Mouse (Mus musculus): ENCODE results near the gene Aifm1. TPM values are rescaled to one million over a fixed set of nuclear protein-coding genes. Genes with fewer than 3 reads are reported as not detected.

Gene Aifm1
- polyA plus RNA-seq, 1 experiment = 36.7 TPM

GRCm38 (mm10) chrX:48518808-48519548 is 5.6 kb upstream of the Aifm1 start, which contains the start of gene Rab33a:
Rab33a (plus strand) TSS chrX:48519285.
- peak within 1 kb of the TSS; percentile 70 for H3K4me3 ChIP-seq (replicated peaks; ENCODE audit: insufficient read depth, low read depth, low read length)
- no peaks in the 10 kb centered on the region for H3K27me3 ChIP-seq (ENCODE audit: control insufficient read depth, insufficient read depth, low read length)
- H3K27ac ChIP-seq (ENCODE audit: insufficient read depth, low read length) = peak within 1 kb of the TSS; percentile 49
- no peaks in the 10 kb centered on the region for H3K4me1 ChIP-seq (ENCODE audit: control insufficient read depth, insufficient read depth, low read length)
- 21% methylated on average over 33 of the region's 33 CpGs for WGBS
- TF ChIP-seq POLR2A (IDR thresholded peaks at IDR 0.05; ENCODE audit: borderline replicate concordance, insufficient read depth, low read length) (peak; percentile 61), CTCF (IDR thresholded peaks at IDR 0.05; ENCODE audit: borderline replicate concordance, insufficient read depth, low read depth, low read length) (no peak)
- DNase-seq = peak in 1 of 2 experiments; percentile 70

GRCm38 (mm10) chrX:48518211-48518807 is 4.9 kb upstream of the Aifm1 start:
- H3K27ac ChIP-seq (ENCODE audit: insufficient read depth, low read length) = peak overlapping the region; percentile 49
- H3K27me3 ChIP-seq (ENCODE audit: control insufficient read depth, insufficient read depth, low read length) = no peaks in the 10 kb centered on the region
- peak overlapping the region; percentile 70 for H3K4me3 ChIP-seq (replicated peaks; ENCODE audit: insufficient read depth, low read depth, low read length)
- WGBS = 9% methylated on average over 15 of the region's 15 CpGs
- no peaks in the 10 kb centered on the region for H3K4me1 ChIP-seq (ENCODE audit: control insufficient read depth, insufficient read depth, low read length)
- TF ChIP-seq POLR2A (IDR thresholded peaks at IDR 0.05; ENCODE audit: borderline replicate concordance, insufficient read depth, low read length) (peak; percentile 19; the same call in 1 of the 2 replicates), CTCF (IDR thresholded peaks at IDR 0.05; ENCODE audit: borderline replicate concordance, insufficient read depth, low read depth, low read length) (no peak)
- peak; percentile 35 to 54 for DNase-seq

GRCm38 (mm10) chrX:48513824-48514223 is 461 bp upstream of the Aifm1 start:
- WGBS = 6% methylated on average over 13 of the region's 13 CpGs
- Histone ChIP-seq H3K4me3 (replicated peaks; ENCODE audit: insufficient read depth, low read depth, low read length) (peak overlapping the region; percentile 79), H3K27me3 (ENCODE audit: control insufficient read depth, insufficient read depth, low read length) (no peaks in the 10 kb centered on the region), H3K27ac (ENCODE audit: insufficient read depth, low read length) (no peak overlapping the region), H3K4me1 (ENCODE audit: control insufficient read depth, insufficient read depth, low read length) (peaks cover 2% of the 10 kb centered on the region; the same call in 1 of the 2 replicates)
- DNase-seq = no peak
- TF ChIP-seq POLR2A (IDR thresholded peaks at IDR 0.05; ENCODE audit: borderline replicate concordance, insufficient read depth, low read length) (no peak), CTCF (IDR thresholded peaks at IDR 0.05; ENCODE audit: borderline replicate concordance, insufficient read depth, low read depth, low read length) (no peak)

GRCm38 (mm10) chrX:48493763-48494162 is 19.6 kb downstream of the Aifm1 start:
- 92% methylated on average over 8 of the region's 8 CpGs for WGBS
- DNase-seq = no peak
- TF ChIP-seq POLR2A (IDR thresholded peaks at IDR 0.05; ENCODE audit: borderline replicate concordance, insufficient read depth, low read length) (no peak), CTCF (IDR thresholded peaks at IDR 0.05; ENCODE audit: borderline replicate concordance, insufficient read depth, low read depth, low read length) (no peak)

GRCm38 (mm10) chrX:48481687-48482086 is 31.7 kb downstream of the Aifm1 start:
- no peak for DNase-seq
- Histone ChIP-seq H3K27ac (ENCODE audit: insufficient read depth, low read length) (no peak overlapping the region), H3K4me3 (replicated peaks; ENCODE audit: insufficient read depth, low read depth, low read length) (no peak overlapping the region), H3K27me3 (ENCODE audit: control insufficient read depth, insufficient read depth, low read length) (no peaks in the 10 kb centered on the region), H3K4me1 (ENCODE audit: control insufficient read depth, insufficient read depth, low read length) (no peaks in the 10 kb centered on the region)
- 85% methylated on average over 7 of the region's 7 CpGs for WGBS
- TF ChIP-seq CTCF (IDR thresholded peaks at IDR 0.05; ENCODE audit: borderline replicate concordance, insufficient read depth, low read depth, low read length) = no peak
- TF ChIP-seq POLR2A (IDR thresholded peaks at IDR 0.05; ENCODE audit: borderline replicate concordance, insufficient read depth, low read length) = no peak

More at GRCm38 (mm10) chrX:48493763-48494162, 19.6 kb downstream of the Aifm1 start:
- Histone ChIP-seq H3K27me3 (ENCODE audit: control insufficient read depth, insufficient read depth, low read length) (no peaks in the 10 kb centered on the region), H3K27ac (ENCODE audit: insufficient read depth, low read length) (no peak overlapping the region), H3K4me1 (ENCODE audit: control insufficient read depth, insufficient read depth, low read length) (no peaks in the 10 kb centered on the region), H3K4me3 (replicated peaks; ENCODE audit: insufficient read depth, low read depth, low read length) (no peak overlapping the region)

- Histone ChIP-seq H3K27me3 (ENCODE audit: control insufficient read depth, insufficient read depth, low read length) (no peaks in the 10 kb centered on the region), H3K4me1 (ENCODE audit: control insufficient read depth, insufficient read depth, low read length) (no peaks in the 10 kb centered on the region), H3K4me3 (replicated peaks; ENCODE audit: insufficient read depth, low read depth, low read length) (no peak overlapping the region), H3K27ac (ENCODE audit: insufficient read depth, low read length) (no peak overlapping the region)
- WGBS = 93% methylated on average over 4 of the region's 4 CpGs
- DNase-seq = no peak
- no peak for TF ChIP-seq CTCF (IDR thresholded peaks at IDR 0.05; ENCODE audit: borderline replicate concordance, insufficient read depth, low read depth, low read length)
These were observed 32.3 kb downstream of the Aifm1 start for GRCm38 (mm10) chrX:48481095-48481494.

- H3K27ac ChIP-seq (ENCODE audit: insufficient read depth, low read length) = no peak overlapping the region
- no peak for TF ChIP-seq POLR2A (IDR thresholded peaks at IDR 0.05; ENCODE audit: borderline replicate concordance, insufficient read depth, low read length)
- no peak for TF ChIP-seq CTCF (IDR thresholded peaks at IDR 0.05; ENCODE audit: borderline replicate concordance, insufficient read depth, low read depth, low read length)
- DNase-seq = no peak
- H3K27me3 ChIP-seq (ENCODE audit: control insufficient read depth, insufficient read depth, low read length) = no peaks in the 10 kb centered on the region
- WGBS = 89% methylated on average over 3 of the region's 3 CpGs
- no peaks in the 10 kb centered on the region for H3K4me1 ChIP-seq (ENCODE audit: control insufficient read depth, insufficient read depth, low read length)
- no peak overlapping the region for H3K4me3 ChIP-seq (replicated peaks; ENCODE audit: insufficient read depth, low read depth, low read length)
These were observed 45.9 kb downstream of the Aifm1 start for GRCm38 (mm10) chrX:48467355-48467946.

Data from cerebellum, adult 2 months (tissue).